Mouse (Mus musculus) neural tube, embryonic 13.5 days (tissue): ENCODE measurements at regions not wholly inside any gene's neighbourhood (a gene's known extent, or its start where the extent isn't known, plus 50 kb on each side); places are given as distances from the start of the nearest gene placed in this dataset.

Experiments used
- ATAC-seq: fragments of 200-750 bp; cut with Nextera tagmentation; 2 replicates; pipeline ENCODE4 v1.8.0; 2017; ENCODE audit warnings: low read depth, mild to moderate bottlenecking, moderate TSS enrichment, moderate library complexity
- H3K27ac ChIP-seq: fragments of 300-500 bp; sonication (generic); replicated peaks from 2 replicates; pipeline ENCODE4 v1.5.1; 2015; ENCODE audit warnings: moderate library complexity, mild to moderate bottlenecking, inconsistent platforms
- H3K27me3 ChIP-seq: fragments of 300-500 bp; sonication (generic); 2 replicates; pipeline ENCODE4 v1.6.1; 2015; ENCODE audit warnings: mild to moderate bottlenecking, inconsistent platforms
- H3K36me3 ChIP-seq: fragments of 300-500 bp; sonication (generic); 2 replicates; pipeline ENCODE4 v1.6.1; 2015; ENCODE audit warnings: mild to moderate bottlenecking, inconsistent platforms
- H3K4me1 ChIP-seq: fragments of 300-500 bp; sonication (generic); replicated peaks from 2 replicates; pipeline ENCODE4 v1.6.1; 2015; ENCODE audit warnings: inconsistent platforms
- H3K4me2 ChIP-seq: fragments of 300-500 bp; sonication (generic); 2 replicates; pipeline ENCODE4 v1.6.1; 2015; ENCODE audit warnings: inconsistent platforms, mild to moderate bottlenecking, moderate library complexity
- H3K4me3 ChIP-seq: fragments of 300-500 bp; sonication (generic); 2 replicates; pipeline ENCODE4 v1.5.1; 2015; ENCODE audit warnings: mild to moderate bottlenecking, inconsistent platforms
- H3K9ac ChIP-seq: fragments of 300-500 bp; sonication (generic); 2 replicates; pipeline ENCODE4 v1.6.1; 2015; ENCODE audit warnings: moderate library complexity, mild to moderate bottlenecking, inconsistent platforms
- H3K9me3 ChIP-seq: fragments of 300-500 bp; sonication (generic); 2 replicates; pipeline ENCODE4 v1.6.1; 2016; ENCODE audit warnings: inconsistent platforms
- WGBS: fragments of 180-500 bp; shearing (Covaris S2); methylation state at CpG from one replicate; pipeline ENCODE4 v1.1.7; 2015; 5-methylcytosine and 5-hydroxymethylcytosine counted together

DNA sequence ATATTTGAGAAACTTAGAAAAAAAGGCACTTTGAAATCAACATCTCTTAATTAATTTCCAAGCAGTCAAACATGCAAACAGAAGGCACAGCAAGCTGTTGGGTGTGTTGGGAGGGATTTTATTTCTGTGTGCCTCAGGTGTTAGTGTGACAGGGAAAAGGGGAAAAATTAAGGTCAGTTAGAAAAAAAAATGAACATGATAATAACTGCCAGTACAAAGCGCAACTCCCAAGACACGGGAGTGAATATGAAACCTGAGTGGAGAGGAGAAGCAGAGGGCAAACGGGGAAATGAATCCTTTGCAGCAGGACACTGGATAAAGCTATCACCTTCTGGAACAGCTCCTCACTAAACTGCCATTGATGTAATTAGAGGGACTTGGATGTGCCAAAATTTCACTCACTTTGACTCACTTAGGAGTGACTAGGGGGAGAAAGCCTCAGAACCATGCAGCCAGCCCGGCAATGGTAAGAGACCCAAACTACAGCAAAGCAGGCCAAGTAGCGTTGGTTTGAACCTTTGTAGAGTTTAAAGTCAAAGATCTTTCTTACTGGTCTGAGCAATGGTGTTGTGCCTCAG, 211.0 kb downstream of the Olfr1505 start:
- H3K9ac ChIP-seq, result no peak overlapping the region
- no peaks in the 10 kb centered on the region for H3K36me3 ChIP-seq
- no peak overlapping the region for H3K27ac ChIP-seq
- no peak overlapping the region for H3K4me3 ChIP-seq
- WGBS, result 52% methylated on average over 5 of the region's 5 CpGs
- ATAC-seq, result no peak
- peaks cover 17% of the 10 kb centered on the region for H3K4me1 ChIP-seq
- peak overlapping the region; percentile 38; the same call in 1 of the 2 replicates for H3K4me2 ChIP-seq
- no peaks in the 10 kb centered on the region for H3K9me3 ChIP-seq
- peaks cover 3% of the 10 kb centered on the region for H3K27me3 ChIP-seq

DNA sequence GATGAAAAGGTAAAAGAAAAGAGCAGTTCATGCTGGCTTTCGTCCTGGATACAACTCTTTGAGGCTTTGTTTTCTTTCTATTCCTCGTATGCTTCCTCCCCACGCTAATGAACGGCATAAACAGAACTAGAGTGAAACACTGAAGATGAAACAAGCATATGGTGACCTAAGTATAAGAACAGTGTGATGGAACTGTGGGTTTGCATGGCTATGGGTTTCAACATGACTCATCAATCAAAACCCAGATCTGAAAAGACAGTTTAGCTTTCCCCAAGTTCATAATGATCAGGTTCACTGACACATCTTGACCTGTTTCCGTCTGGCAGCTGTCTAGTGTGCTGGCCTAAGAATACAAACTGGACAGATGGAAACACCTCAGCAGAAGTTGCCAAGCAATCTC, 211.7 kb downstream of the Olfr1505 start:
- Histone ChIP-seq H3K9me3 (no peaks in the 10 kb centered on the region), H3K27ac (no peak overlapping the region), H3K4me2 (no peak overlapping the region), H3K4me3 (no peak overlapping the region), H3K4me1 (peaks cover 17% of the 10 kb centered on the region), H3K36me3 (no peaks in the 10 kb centered on the region), H3K27me3 (peaks cover 3% of the 10 kb centered on the region), H3K9ac (no peak overlapping the region)
- ATAC-seq, result no peak
- 82% methylated on average over 5 of the region's 5 CpGs for WGBS

GRCm38 (mm10) chr19:14128397-14129209, 215.3 kb downstream of the Olfr1505 start:
- Histone ChIP-seq H3K27ac (no peak overlapping the region), H3K9ac (no peak overlapping the region), H3K36me3 (no peaks in the 10 kb centered on the region), H3K4me2 (no peak overlapping the region), H3K4me3 (no peak overlapping the region), H3K27me3 (peaks cover 3% of the 10 kb centered on the region; the same call in 1 of the 2 replicates), H3K9me3 (no peaks in the 10 kb centered on the region), H3K4me1 (peaks cover 10% of the 10 kb centered on the region)
- ATAC-seq, result no peak
- WGBS, result 67% methylated on average over 8 of the region's 8 CpGs

DNA sequence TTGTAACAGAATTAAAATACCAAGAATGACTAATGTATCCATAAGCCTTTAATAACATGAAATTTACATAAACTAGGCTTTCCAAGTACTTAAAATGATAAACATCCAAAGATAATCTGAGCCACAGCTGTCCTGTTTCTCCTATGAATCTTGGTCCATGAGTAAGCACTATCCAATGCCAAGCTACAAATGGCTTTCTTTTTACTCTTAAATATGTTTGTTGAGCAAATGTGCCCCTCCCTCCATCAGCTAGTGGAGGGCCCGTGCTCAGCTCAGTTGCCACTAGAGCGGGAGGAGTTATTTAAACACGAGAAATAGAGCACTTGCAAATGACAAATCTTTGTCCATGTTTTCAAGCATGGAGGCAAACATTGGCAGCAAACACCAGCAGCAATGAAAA, 247.9 kb downstream of the Olfr1505 start:
- 67% methylated on average over 3 of the region's 3 CpGs for WGBS
- no peak for ATAC-seq
- Histone ChIP-seq H3K4me1 (no peaks in the 10 kb centered on the region), H3K9ac (no peak overlapping the region), H3K4me2 (no peak overlapping the region), H3K27me3 (no peaks in the 10 kb centered on the region), H3K36me3 (no peaks in the 10 kb centered on the region), H3K27ac (no peak overlapping the region), H3K4me3 (no peak overlapping the region), H3K9me3 (no peaks in the 10 kb centered on the region)

DNA sequence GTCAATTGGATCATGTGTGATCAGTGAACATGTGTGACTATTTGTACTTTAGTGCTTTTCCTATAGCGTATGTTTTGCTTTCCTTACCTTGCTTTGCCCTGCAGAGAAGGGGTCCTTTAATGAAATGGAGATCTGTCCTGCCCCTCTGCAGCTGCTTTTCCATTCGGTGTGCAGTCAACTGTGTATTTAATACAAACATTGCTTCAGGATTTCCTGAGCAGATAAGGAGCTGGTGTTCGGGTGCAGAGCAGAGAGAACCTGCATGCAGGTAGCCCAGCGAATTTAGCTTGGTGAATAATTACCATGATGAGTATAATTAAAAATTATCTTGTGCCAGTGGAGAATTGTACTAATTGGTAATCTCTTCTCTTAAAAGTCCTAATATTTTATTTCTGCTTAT, 249.4 kb downstream of the Olfr1505 start:
- no peaks in the 10 kb centered on the region for H3K27me3 ChIP-seq
- no peak for ATAC-seq
- WGBS, result 57% methylated on average over 4 of the region's 4 CpGs

DNA sequence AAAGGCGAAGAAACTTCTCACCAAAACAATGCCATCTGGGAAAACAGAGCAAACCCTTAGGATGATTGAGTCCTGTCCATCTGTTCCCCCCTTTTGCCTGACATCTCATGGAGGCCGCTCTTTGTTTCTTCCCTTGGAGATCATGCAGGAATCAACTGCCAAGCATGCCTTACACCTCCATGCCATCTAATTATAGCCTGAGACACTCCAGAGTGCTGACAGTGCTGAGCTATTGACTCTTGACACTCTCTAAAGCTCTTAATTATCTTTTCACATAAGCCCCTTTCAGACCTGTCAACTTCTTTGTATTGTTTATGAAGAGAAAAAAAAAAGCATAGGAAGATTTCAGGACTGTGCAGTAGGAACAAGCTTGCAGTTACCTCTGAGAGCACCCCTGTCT, 252.4 kb downstream of the Olfr1505 start:
- H3K4me1 ChIP-seq, result no peaks in the 10 kb centered on the region
- H3K4me2 ChIP-seq, result no peak overlapping the region
- H3K27me3 ChIP-seq, result no peaks in the 10 kb centered on the region
- H3K27ac ChIP-seq, result no peak overlapping the region
- ATAC-seq, result no peak
- no peaks in the 10 kb centered on the region for H3K36me3 ChIP-seq
- H3K4me3 ChIP-seq, result no peak overlapping the region
- WGBS, result 88% methylated on average over 2 of the region's 2 CpGs
- no peaks in the 10 kb centered on the region for H3K9me3 ChIP-seq
- no peak overlapping the region for H3K9ac ChIP-seq

More for the DNA sequence above, 249.4 kb downstream of the Olfr1505 start:
- Histone ChIP-seq H3K36me3 (no peaks in the 10 kb centered on the region), H3K4me3 (no peak overlapping the region), H3K9me3 (no peaks in the 10 kb centered on the region), H3K4me2 (no peak overlapping the region), H3K9ac (no peak overlapping the region), H3K27ac (no peak overlapping the region), H3K4me1 (no peaks in the 10 kb centered on the region)

GRCm38 (mm10) chr19:14180244-14180643, 266.9 kb downstream of the Olfr1505 start:
- WGBS, result 43% methylated on average over 4 of the region's 4 CpGs
- Histone ChIP-seq H3K9me3 (no peaks in the 10 kb centered on the region), H3K9ac (no peak overlapping the region), H3K4me1 (no peaks in the 10 kb centered on the region), H3K4me2 (no peak overlapping the region), H3K4me3 (no peak overlapping the region), H3K36me3 (no peaks in the 10 kb centered on the region), H3K27ac (no peak overlapping the region), H3K27me3 (no peaks in the 10 kb centered on the region)
- ATAC-seq, result no peak

DNA sequence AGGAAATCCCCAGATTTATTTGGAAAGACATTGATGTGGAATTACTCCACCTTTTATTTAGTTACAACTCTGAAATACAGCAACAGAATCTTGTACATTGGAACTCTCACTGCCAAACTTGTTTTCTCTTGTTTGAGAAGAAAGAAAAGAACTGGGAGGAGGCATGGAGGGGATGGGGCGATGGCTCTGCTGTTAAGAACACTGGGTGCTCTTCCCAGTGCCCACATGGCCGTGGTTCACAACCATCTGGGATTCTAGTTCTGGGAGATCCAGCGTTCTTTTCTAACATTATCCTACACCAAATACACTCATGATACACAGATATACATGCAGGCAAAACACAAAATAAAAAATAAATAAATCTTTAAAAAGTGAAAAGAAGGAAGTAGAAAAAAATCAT, 267.6 kb downstream of the Olfr1505 start:
- no peaks in the 10 kb centered on the region for H3K36me3 ChIP-seq
- no peak overlapping the region for H3K27ac ChIP-seq
- H3K4me3 ChIP-seq, result no peak overlapping the region
- no peak for ATAC-seq
- WGBS, result 85% methylated on average over 3 of the region's 3 CpGs
- H3K9me3 ChIP-seq, result no peaks in the 10 kb centered on the region
- no peaks in the 10 kb centered on the region for H3K4me1 ChIP-seq
- no peak overlapping the region for H3K9ac ChIP-seq
- no peaks in the 10 kb centered on the region for H3K27me3 ChIP-seq
- no peak overlapping the region for H3K4me2 ChIP-seq

DNA sequence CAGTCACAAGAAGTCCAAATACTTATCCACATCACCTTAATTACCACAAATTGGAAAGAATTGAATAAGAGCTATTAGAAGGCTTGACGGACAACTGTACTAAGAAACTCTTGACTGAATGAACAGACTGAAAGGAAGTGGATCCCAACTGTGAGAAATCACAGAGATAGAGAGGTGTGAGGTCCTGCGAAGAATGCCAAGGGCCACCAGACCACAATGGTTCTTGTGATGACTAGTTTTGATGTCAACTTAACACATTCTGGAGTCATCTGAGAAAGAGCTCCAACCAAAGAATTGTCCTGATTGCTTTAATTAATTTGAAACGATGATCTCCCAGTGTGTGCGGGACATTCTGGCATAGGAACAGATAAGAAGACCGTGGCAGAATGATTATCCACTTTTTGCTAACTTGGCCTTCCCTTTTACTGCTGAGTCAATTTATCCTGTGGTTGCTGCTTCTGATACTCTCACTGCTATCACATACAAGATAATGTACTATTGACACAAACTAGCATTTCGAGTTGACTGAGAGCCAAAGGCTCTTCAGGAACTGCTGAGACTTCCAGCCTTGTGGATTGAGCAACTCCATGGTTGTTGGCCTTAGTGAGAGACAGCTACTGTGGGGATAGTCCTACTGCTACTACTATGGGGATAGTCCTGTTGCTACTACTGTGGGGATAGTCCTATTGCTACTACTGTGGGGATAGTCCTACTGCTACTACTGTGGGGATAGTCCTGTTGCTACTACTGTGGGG, 268.5 kb downstream of the Olfr1505 start:
- Histone ChIP-seq H3K36me3 (no peaks in the 10 kb centered on the region), H3K4me1 (no peaks in the 10 kb centered on the region), H3K27me3 (no peaks in the 10 kb centered on the region), H3K9ac (no peak overlapping the region), H3K4me2 (no peak overlapping the region), H3K9me3 (no peaks in the 10 kb centered on the region), H3K27ac (no peak overlapping the region), H3K4me3 (no peak overlapping the region)
- no peak for ATAC-seq
- WGBS, result 92% methylated on average over 6 of the region's 6 CpGs

- Histone ChIP-seq H3K4me1 (no peaks in the 10 kb centered on the region), H3K4me2 (no peak overlapping the region), H3K27me3 (no peaks in the 10 kb centered on the region), H3K9me3 (no peaks in the 10 kb centered on the region), H3K9ac (no peak overlapping the region), H3K27ac (no peak overlapping the region), H3K36me3 (no peaks in the 10 kb centered on the region), H3K4me3 (no peak overlapping the region)
- 88% methylated on average over 3 of the region's 3 CpGs for WGBS
- ATAC-seq, result no peak
Measured at GRCm38 (mm10) chr19:14191820-14192219, 278.5 kb downstream of the Olfr1505 start.

DNA sequence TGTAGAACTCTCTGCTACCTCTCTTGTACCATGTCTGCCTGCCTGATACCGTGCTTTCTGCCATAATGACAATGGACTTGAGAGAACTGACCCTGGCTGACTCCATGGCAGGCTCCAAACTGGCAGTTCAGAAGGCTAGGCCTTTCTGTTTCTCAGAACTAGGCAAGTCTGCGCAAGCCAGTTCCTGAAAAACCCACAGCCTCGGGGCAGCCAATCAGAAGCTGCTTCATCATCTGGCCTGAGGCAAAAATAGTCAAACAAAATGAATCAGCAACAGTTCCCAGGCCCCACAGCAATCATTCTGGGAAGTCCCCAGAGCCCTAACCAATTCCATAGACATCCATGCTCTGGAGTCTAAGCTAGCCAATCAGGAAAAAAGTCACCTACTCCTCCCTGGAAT, 284.5 kb downstream of the Olfr1505 start:
- WGBS, result 86% methylated on average over 3 of the region's 3 CpGs
- H3K27me3 ChIP-seq, result no peaks in the 10 kb centered on the region
- no peaks in the 10 kb centered on the region for H3K4me1 ChIP-seq
- H3K4me3 ChIP-seq, result no peak overlapping the region
- no peak overlapping the region for H3K9ac ChIP-seq
- H3K4me2 ChIP-seq, result no peak overlapping the region
- H3K9me3 ChIP-seq, result no peaks in the 10 kb centered on the region
- no peak for ATAC-seq
- H3K27ac ChIP-seq, result no peak overlapping the region
- no peaks in the 10 kb centered on the region for H3K36me3 ChIP-seq

- ATAC-seq, result no peak
- Histone ChIP-seq H3K9me3 (no peaks in the 10 kb centered on the region), H3K27ac (no peak overlapping the region), H3K9ac (no peak overlapping the region), H3K4me2 (no peak overlapping the region), H3K4me3 (no peak overlapping the region), H3K36me3 (no peaks in the 10 kb centered on the region), H3K27me3 (no peaks in the 10 kb centered on the region), H3K4me1 (no peaks in the 10 kb centered on the region)
- WGBS, result 81% methylated on average over 4 of the region's 4 CpGs
Measured at GRCm38 (mm10) chr19:14220507-14220909, 307.2 kb downstream of the Olfr1505 start.
